Mouse (Mus musculus): ENCODE results near the gene Pdgfra. TPM values are rescaled to one million over a fixed set of nuclear protein-coding genes. Genes with fewer than 3 reads are reported as not detected.

Pdgfra gene
- polyA plus RNA-seq, 1 experiment from 2014 or later, result 87.2 TPM

DNA sequence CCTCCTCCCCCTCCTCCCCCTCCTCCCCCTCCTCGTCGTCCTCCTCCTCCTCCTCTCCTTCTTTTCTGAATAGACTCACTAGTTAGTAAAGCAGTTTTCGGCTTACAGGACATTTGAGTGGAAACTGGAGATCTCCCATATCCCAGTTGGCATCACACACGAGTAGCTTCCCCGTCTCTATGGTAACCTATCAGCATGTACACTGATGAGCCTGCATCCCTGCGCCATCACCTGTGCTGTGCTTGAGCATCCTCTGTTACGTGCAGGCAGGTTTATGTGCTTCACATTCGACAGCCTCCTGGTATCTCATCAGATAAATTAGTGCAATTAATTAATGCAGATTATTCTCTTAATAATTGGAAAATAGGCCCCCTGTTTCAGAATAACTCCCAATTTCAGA is 46.3 kb downstream of the Pdgfra start:
- Histone ChIP-seq H3K9me3 (replicated peaks; ENCODE audit: control insufficient read depth, low read length) (no peaks in the 10 kb centered on the region), H3K9ac (replicated peaks; ENCODE audit: low read length) (no peak overlapping the region), H3K4me3 (ENCODE audit: low read depth, low read length) (no peak overlapping the region), H3K36me3 (replicated peaks; ENCODE audit: control insufficient read depth, insufficient read depth, low read depth, low read length) (peaks cover 6% of the 10 kb centered on the region), H3K4me1 (ENCODE audit: control insufficient read depth, insufficient read depth, low read length) (no peaks in the 10 kb centered on the region), H3K4me2 (ENCODE audit: low read depth, low read length) (no peak overlapping the region), H3K27me3 (ENCODE audit: control insufficient read depth, insufficient read depth, low read length) (no peaks in the 10 kb centered on the region), H3K27ac (replicated peaks; ENCODE audit: low read depth, low read length) (no peak overlapping the region)
- WGBS, result 84% methylated on average over 8 of the region's 8 CpGs
- no peak for DNase-seq (ENCODE audit: low spot score)
- no peak for ATAC-seq (replicated peaks; ENCODE audit: insufficient number of reproducible peaks, low FRiP score, low TSS enrichment, low read depth)

DNA sequence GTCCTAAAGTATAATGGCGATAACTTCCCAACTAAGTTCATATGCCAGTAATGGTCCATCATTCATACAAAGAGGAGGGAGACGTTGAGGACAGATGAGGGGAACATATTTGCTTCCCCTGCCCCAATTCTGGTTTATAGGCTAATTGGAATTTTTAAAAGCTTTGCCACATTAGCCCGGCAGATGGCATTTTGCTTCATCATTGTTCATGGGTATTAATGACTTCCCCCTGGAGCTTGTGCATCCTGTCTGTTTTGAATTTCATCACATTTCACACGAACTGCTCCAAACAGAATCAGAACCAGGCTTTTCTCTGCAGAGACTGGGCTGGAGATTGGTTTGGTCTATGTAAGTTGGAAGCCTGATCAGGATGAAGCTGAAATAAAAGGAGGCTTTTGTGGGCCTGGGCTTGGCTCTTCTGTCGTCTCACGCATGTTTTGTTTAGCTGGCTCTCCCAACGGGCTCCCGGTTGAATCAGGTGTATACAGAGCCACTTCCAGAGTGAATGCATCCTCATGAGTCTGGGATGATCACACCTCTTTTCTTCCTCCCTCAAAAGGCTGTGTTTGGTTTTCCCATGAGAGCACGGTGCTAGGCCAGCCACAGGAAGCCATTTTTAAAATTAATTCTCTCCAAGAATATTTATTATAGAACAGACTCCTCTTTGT is 47.7 kb downstream of the Pdgfra start:
- Histone ChIP-seq H3K27ac (replicated peaks; ENCODE audit: low read depth, low read length) (no peak overlapping the region), H3K4me3 (ENCODE audit: low read depth, low read length) (no peak overlapping the region), H3K9ac (replicated peaks; ENCODE audit: low read length) (no peak overlapping the region), H3K4me2 (ENCODE audit: low read depth, low read length) (no peak overlapping the region), H3K4me1 (ENCODE audit: control insufficient read depth, insufficient read depth, low read length) (no peaks in the 10 kb centered on the region), H3K9me3 (replicated peaks; ENCODE audit: control insufficient read depth, low read length) (no peaks in the 10 kb centered on the region), H3K36me3 (replicated peaks; ENCODE audit: control insufficient read depth, insufficient read depth, low read depth, low read length) (peaks cover 6% of the 10 kb centered on the region), H3K27me3 (ENCODE audit: control insufficient read depth, insufficient read depth, low read length) (no peaks in the 10 kb centered on the region)
- DNase-seq (ENCODE audit: low spot score) (no peak), ATAC-seq (replicated peaks; ENCODE audit: insufficient number of reproducible peaks, low FRiP score, low TSS enrichment, low read depth) (no peak; the same call in 1 of the 2 replicates)
- 77% methylated on average over 9 of the region's 9 CpGs for WGBS

DNA sequence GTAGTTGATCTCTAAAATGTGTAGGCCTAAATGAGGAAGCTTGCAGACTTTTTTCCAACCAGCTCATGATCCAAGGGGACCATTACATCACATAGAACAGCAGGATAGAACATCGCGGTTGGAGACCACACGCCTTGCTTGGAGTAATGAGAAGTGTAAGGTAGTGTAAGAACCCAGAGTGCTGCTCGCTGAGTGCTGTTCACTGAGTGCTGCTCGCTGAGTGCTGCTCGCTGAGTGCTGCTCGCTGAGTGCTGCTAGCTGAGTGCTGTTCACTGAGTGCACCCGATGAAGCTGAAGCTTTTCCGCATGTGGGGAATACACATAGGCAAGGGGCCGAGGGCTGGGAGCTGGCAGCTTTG is 48.3 kb downstream of the Pdgfra start:
- H3K27ac ChIP-seq (replicated peaks; ENCODE audit: low read depth, low read length), result no peak overlapping the region
- ATAC-seq (replicated peaks; ENCODE audit: insufficient number of reproducible peaks, low FRiP score, low TSS enrichment, low read depth) (no peak; the same call in 1 of the 2 replicates), DNase-seq (ENCODE audit: low spot score) (no peak)
- no peaks in the 10 kb centered on the region for H3K27me3 ChIP-seq (ENCODE audit: control insufficient read depth, insufficient read depth, low read length)
- no peak overlapping the region for H3K9ac ChIP-seq (replicated peaks; ENCODE audit: low read length)
- H3K36me3 ChIP-seq (replicated peaks; ENCODE audit: control insufficient read depth, insufficient read depth, low read depth, low read length), result peaks cover 6% of the 10 kb centered on the region
- no peak overlapping the region for H3K4me2 ChIP-seq (ENCODE audit: low read depth, low read length)
- H3K4me3 ChIP-seq (ENCODE audit: low read depth, low read length), result no peak overlapping the region
- no peaks in the 10 kb centered on the region for H3K4me1 ChIP-seq (ENCODE audit: control insufficient read depth, insufficient read depth, low read length)
- 94% methylated on average over 10 of the region's 10 CpGs for WGBS
- no peaks in the 10 kb centered on the region for H3K9me3 ChIP-seq (replicated peaks; ENCODE audit: control insufficient read depth, low read length)

DNA sequence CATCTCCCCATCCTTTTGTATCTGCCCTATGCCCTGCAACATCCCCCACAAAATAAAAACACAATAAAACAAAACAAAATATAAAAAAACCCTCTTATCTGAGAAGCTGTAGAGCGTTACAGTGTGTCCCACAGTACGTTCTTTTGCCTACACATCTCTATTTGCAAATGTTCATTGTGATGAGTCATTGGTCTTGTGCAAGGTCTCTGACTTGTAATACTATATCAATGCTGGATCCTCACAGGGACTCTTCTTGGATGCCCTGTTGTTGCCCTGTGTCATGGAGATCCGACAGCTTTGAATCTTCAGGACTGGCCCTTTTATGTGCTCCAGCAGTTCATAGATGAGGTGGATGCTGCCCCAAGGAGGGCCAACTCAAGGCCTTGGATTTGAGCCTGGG is 55.8 kb downstream of the Pdgfra start:
- no peaks in the 10 kb centered on the region for H3K9me3 ChIP-seq (replicated peaks; ENCODE audit: control insufficient read depth, low read length)
- WGBS, result 81% methylated on average over 3 of the region's 3 CpGs
- H3K36me3 ChIP-seq (replicated peaks; ENCODE audit: control insufficient read depth, insufficient read depth, low read depth, low read length), result no peaks in the 10 kb centered on the region

DNA sequence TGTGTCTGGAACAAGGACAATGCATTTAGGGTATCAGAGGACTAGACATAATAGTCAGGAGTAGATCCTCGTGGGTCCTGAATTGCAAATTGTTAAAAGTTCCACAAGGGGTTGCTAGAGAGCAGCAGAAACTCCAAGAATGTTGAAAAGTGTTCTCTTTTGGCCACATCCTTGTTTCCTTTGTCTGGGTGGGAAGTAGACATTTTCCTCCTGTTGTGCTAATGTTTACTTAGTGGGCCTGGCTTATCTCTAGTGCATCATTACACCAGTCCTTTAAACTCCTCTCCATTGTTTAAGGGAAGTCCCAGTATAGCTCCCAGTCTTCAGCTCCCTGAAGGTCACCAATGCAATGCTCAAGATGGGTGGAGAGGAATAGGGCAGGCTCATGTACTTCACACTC is 57.9 kb downstream of the Pdgfra start:
- Histone ChIP-seq H3K9me3 (replicated peaks; ENCODE audit: control insufficient read depth, low read length) (no peaks in the 10 kb centered on the region), H3K9ac (replicated peaks; ENCODE audit: low read length) (no peak overlapping the region), H3K4me2 (ENCODE audit: low read depth, low read length) (no peak overlapping the region), H3K36me3 (replicated peaks; ENCODE audit: control insufficient read depth, insufficient read depth, low read depth, low read length) (no peaks in the 10 kb centered on the region), H3K4me1 (ENCODE audit: control insufficient read depth, insufficient read depth, low read length) (no peaks in the 10 kb centered on the region), H3K4me3 (ENCODE audit: low read depth, low read length) (no peak overlapping the region), H3K27ac (replicated peaks; ENCODE audit: low read depth, low read length) (no peak overlapping the region), H3K27me3 (ENCODE audit: control insufficient read depth, insufficient read depth, low read length) (no peaks in the 10 kb centered on the region)
- DNase-seq (ENCODE audit: low spot score) (peak; percentile 72), ATAC-seq (replicated peaks; ENCODE audit: insufficient number of reproducible peaks, low FRiP score, low TSS enrichment, low read depth) (no peak)
- 20% methylated on average over 1 of the region's 1 CpGs for WGBS

More for the DNA sequence above, 55.8 kb downstream of the Pdgfra start:
- H3K4me2 ChIP-seq (ENCODE audit: low read depth, low read length), result no peak overlapping the region
- no peaks in the 10 kb centered on the region for H3K4me1 ChIP-seq (ENCODE audit: control insufficient read depth, insufficient read depth, low read length)
- H3K9ac ChIP-seq (replicated peaks; ENCODE audit: low read length), result no peak overlapping the region
- H3K27me3 ChIP-seq (ENCODE audit: control insufficient read depth, insufficient read depth, low read length), result no peaks in the 10 kb centered on the region
- H3K27ac ChIP-seq (replicated peaks; ENCODE audit: low read depth, low read length), result no peak overlapping the region
- ATAC-seq (replicated peaks; ENCODE audit: insufficient number of reproducible peaks, low FRiP score, low TSS enrichment, low read depth) (no peak), DNase-seq (ENCODE audit: low spot score) (no peak)
- H3K4me3 ChIP-seq (ENCODE audit: low read depth, low read length), result no peak overlapping the region

DNA sequence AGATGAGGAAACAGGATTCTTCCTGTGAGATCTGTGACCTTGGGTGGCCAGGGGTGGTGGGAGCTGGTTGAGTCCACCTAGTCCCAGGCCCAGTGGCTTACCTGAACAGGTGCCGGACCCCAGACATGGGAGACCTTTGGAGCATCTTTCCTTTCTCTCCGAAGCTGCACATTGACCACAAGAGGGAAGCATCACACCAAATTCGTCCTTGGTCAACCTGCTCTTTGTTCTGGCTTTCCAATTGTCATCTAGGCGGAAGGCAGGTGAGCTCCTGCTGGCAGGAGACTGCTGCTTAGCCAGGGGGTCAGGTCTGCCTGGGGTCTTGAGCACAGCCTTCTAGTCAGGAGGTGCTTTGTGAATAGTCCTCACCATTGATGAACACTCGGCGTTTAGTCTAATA is 62.4 kb downstream of the Pdgfra start:
- peak; percentile 40 for DNase-seq (ENCODE audit: low spot score)
- Histone ChIP-seq H3K36me3 (replicated peaks; ENCODE audit: control insufficient read depth, insufficient read depth, low read depth, low read length) (no peaks in the 10 kb centered on the region), H3K4me3 (ENCODE audit: low read depth, low read length) (no peak overlapping the region), H3K4me2 (ENCODE audit: low read depth, low read length) (no peak overlapping the region), H3K27ac (replicated peaks; ENCODE audit: low read depth, low read length) (no peak overlapping the region), H3K27me3 (ENCODE audit: control insufficient read depth, insufficient read depth, low read length) (no peaks in the 10 kb centered on the region), H3K4me1 (ENCODE audit: control insufficient read depth, insufficient read depth, low read length) (no peaks in the 10 kb centered on the region), H3K9me3 (replicated peaks; ENCODE audit: control insufficient read depth, low read length) (no peaks in the 10 kb centered on the region), H3K9ac (replicated peaks; ENCODE audit: low read length) (no peak overlapping the region)
- no peak for ATAC-seq (replicated peaks; ENCODE audit: insufficient number of reproducible peaks, low FRiP score, low TSS enrichment, low read depth)
- WGBS, result 58% methylated on average over 6 of the region's 6 CpGs

DNA sequence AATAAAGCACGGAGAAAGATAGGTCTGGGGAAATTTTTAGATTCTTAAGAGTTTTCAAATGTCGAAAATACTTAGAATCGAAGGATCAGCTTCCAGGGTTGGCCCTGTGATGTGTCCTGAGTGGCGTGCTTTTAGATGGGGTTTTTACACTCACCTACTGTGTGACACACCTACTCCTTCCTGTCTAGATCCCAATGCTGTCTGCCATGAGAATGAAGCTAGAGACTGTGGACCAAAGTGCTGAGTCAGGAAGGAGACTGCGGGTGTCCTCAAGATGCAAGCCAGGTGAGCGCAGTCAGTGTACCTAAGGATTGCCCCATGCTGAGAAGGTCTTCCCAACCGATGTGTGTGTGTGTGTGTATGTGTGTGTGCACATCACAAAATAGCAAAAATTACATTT is 62.8 kb downstream of the Pdgfra start:
- WGBS, result 82% methylated on average over 7 of the region's 7 CpGs
- no peaks in the 10 kb centered on the region for H3K4me1 ChIP-seq (ENCODE audit: control insufficient read depth, insufficient read depth, low read length)

DNA sequence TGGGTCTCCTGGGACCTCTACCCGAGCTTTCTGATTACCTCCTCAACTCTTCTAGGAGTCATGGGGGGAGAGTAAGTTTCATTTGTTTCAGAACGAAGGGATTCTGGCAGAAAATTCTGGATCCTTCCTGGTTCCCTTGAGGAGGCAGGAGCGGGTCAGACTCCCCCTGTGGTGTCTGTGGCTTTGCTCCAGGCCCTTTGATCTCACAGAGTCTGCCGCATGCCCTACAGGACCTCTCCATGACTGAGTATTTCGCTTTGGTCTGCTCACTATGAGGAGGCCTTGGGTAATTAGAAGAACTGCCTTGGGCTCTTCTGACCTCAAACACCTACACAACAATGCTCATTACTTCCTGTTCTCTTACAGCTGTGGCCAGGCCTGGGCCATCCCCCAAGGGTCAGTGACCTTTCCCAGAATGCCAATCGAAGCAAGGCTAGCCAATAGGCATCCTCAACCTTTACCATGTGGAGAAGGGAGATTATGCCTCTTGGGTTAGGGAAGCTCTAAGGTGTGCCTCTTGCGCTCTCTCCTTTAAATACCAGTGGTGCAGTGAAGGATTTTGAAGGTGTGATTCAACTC is 63.7 kb downstream of the Pdgfra start:
- DNase-seq (ENCODE audit: low spot score), result no peak
- 0 out of 2 replicates have a peak, but pooled peaks have one; percentile 18 for ATAC-seq (replicated peaks; ENCODE audit: insufficient number of reproducible peaks, low FRiP score, low TSS enrichment, low read depth)
- no peak overlapping the region for H3K4me2 ChIP-seq (ENCODE audit: low read depth, low read length)
- no peak overlapping the region for H3K9ac ChIP-seq (replicated peaks; ENCODE audit: low read length)
- no peak overlapping the region for H3K4me3 ChIP-seq (ENCODE audit: low read depth, low read length)
- H3K27me3 ChIP-seq (ENCODE audit: control insufficient read depth, insufficient read depth, low read length), result no peaks in the 10 kb centered on the region
- 59% methylated on average over 7 of the region's 7 CpGs for whole genome bisulfite sequencing
- H3K4me1 ChIP-seq (ENCODE audit: control insufficient read depth, insufficient read depth, low read length), result no peaks in the 10 kb centered on the region
- no peaks in the 10 kb centered on the region for H3K36me3 ChIP-seq (replicated peaks; ENCODE audit: control insufficient read depth, insufficient read depth, low read depth, low read length)
- no peak overlapping the region for H3K27ac ChIP-seq (replicated peaks; ENCODE audit: low read depth, low read length)
- no peaks in the 10 kb centered on the region for H3K9me3 ChIP-seq (replicated peaks; ENCODE audit: control insufficient read depth, low read length)

More for the DNA sequence above, 62.8 kb downstream of the Pdgfra start:
- Histone ChIP-seq H3K27me3 (ENCODE audit: control insufficient read depth, insufficient read depth, low read length) (no peaks in the 10 kb centered on the region), H3K4me2 (ENCODE audit: low read depth, low read length) (no peak overlapping the region), H3K9me3 (replicated peaks; ENCODE audit: control insufficient read depth, low read length) (no peaks in the 10 kb centered on the region), H3K9ac (replicated peaks; ENCODE audit: low read length) (no peak overlapping the region), H3K27ac (replicated peaks; ENCODE audit: low read depth, low read length) (no peak overlapping the region), H3K36me3 (replicated peaks; ENCODE audit: control insufficient read depth, insufficient read depth, low read depth, low read length) (no peaks in the 10 kb centered on the region), H3K4me3 (ENCODE audit: low read depth, low read length) (no peak overlapping the region)
- DNase-seq (ENCODE audit: low spot score) (no peak), ATAC-seq (replicated peaks; ENCODE audit: insufficient number of reproducible peaks, low FRiP score, low TSS enrichment, low read depth) (no peak)

Data from embryonic facial prominence, embryonic 11.5 days (tissue).